Mouse (Mus musculus) hindbrain, embryonic 11.5 days (tissue): ENCODE results near the gene Ppp1r11. TPM values are rescaled to one million over a fixed set of nuclear protein-coding genes. Genes with fewer than 3 reads are reported as not detected.

Experiments
- ATAC-seq: fragments of 200-750 bp; cut with Nextera tagmentation; 2 replicates; pipeline ENCODE4 v1.8.0; 2017; ENCODE audit warnings: mild to moderate bottlenecking, moderate TSS enrichment, moderate library complexity; ENCODE audit not compliant: low FRiP score
- DNase-seq: peaks from one replicate; pipeline ENCODE4 v3.0.0-alpha.2; 2015; ENCODE audit warnings: low spot score
- H3K27ac ChIP-seq: fragments of 300-500 bp; sonication (generic); 2 replicates; pipeline ENCODE4 v1.5.1; 2014; ENCODE audit warnings: mild to moderate bottlenecking, low read depth, low read length
- H3K27me3 ChIP-seq: fragments of 300-500 bp; sonication (generic); 2 replicates; pipeline ENCODE4 v1.6.1; 2014; ENCODE audit warnings: mild to moderate bottlenecking, low read length, moderate library complexity, mixed read lengths; ENCODE audit not compliant: control insufficient read depth, insufficient read depth
- H3K36me3 ChIP-seq: fragments of 300-500 bp; sonication (generic); 2 replicates; pipeline ENCODE4 v1.6.1; 2014; ENCODE audit warnings: mild to moderate bottlenecking, low read length, moderate library complexity, mixed read lengths; ENCODE audit not compliant: control insufficient read depth, insufficient read depth
- H3K4me1 ChIP-seq: fragments of 300-500 bp; sonication (generic); replicated peaks from 2 replicates; pipeline ENCODE4 v1.6.1; 2014; ENCODE audit warnings: low read length, mixed read lengths; ENCODE audit not compliant: control insufficient read depth, insufficient read depth
- H3K4me2 ChIP-seq: fragments of 300-500 bp; sonication (generic); replicated peaks from 2 replicates; pipeline ENCODE4 v1.6.1; 2014; ENCODE audit warnings: mild to moderate bottlenecking, low read depth, low read length
- H3K4me3 ChIP-seq: fragments of 300-500 bp; sonication (generic); 2 replicates; pipeline ENCODE4 v1.5.1; 2014; ENCODE audit warnings: low read depth, low read length
- H3K9ac ChIP-seq: fragments of 300-500 bp; sonication (generic); 2 replicates; pipeline ENCODE4 v1.6.1; 2014; ENCODE audit warnings: low read depth, low read length
- H3K9me3 ChIP-seq: fragments of 300-500 bp; sonication (generic); 2 replicates; pipeline ENCODE4 v1.6.1; 2016; ENCODE audit warnings: low read length; ENCODE audit not compliant: control insufficient read depth
- WGBS: fragments of 180-500 bp; shearing (Covaris S2); extraction: QIAGEN DNeasy Blood & Tissue Kit; methylation state at CpG from one replicate; pipeline ENCODE4 v1.1.7; 2014; 5-methylcytosine and 5-hydroxymethylcytosine counted together
- polyA plus RNA-seq: library from polyadenylated mRNA; unstranded; fragments of >200 nt; fragmentation: Nextera tagmentation; extraction: Ambion mirVana; gene quantifications from 2 replicates; pipeline ENCODE4 v1.2.1, GENCODE M21; 2014

The Ppp1r11 gene
- polyA plus RNA-seq, 1 experiment from 2014 or later, result 161 TPM

GRCm38 (mm10) chr17:36949265-36949664, 2.3 kb downstream of the Ppp1r11 start:
- no peak for ATAC-seq
- no peaks in the 10 kb centered on the region for H3K36me3 ChIP-seq
- no peak for DNase-seq
- no peak overlapping the region for H3K27ac ChIP-seq
- H3K9me3 ChIP-seq, result no peaks in the 10 kb centered on the region
- 92% methylated on average over 8 of the region's 8 CpGs for WGBS
- H3K27me3 ChIP-seq, result peaks cover 12% of the 10 kb centered on the region
- H3K9ac ChIP-seq, result no peak overlapping the region
- H3K4me1 ChIP-seq, result no peaks in the 10 kb centered on the region
- H3K4me2 ChIP-seq, result no peak overlapping the region
- no peak overlapping the region for H3K4me3 ChIP-seq

GRCm38 (mm10) chr17:36948286-36948685, 3.3 kb downstream of the Ppp1r11 start:
- WGBS, result 86% methylated on average over 1 of the region's 1 CpGs
- no peaks in the 10 kb centered on the region for H3K9me3 ChIP-seq
- DNase-seq, result no peak

GRCm38 (mm10) chr17:36947051-36947819, 4.3 kb downstream of the Ppp1r11 start:
- Histone ChIP-seq H3K4me3 (peak overlapping the region; percentile 50), H3K36me3 (no peaks in the 10 kb centered on the region), H3K27me3 (peaks cover 30% of the 10 kb centered on the region), H3K9me3 (no peaks in the 10 kb centered on the region), H3K9ac (peak overlapping the region; percentile 82), H3K4me1 (peaks cover 3% of the 10 kb centered on the region; the same call in 1 of the 2 replicates), H3K27ac (peak overlapping the region; percentile 59), H3K4me2 (peak overlapping the region; percentile 92)
- WGBS, result under 1% methylated on average over 62 of the region's 62 CpGs
- DNase-seq (peak; percentile 79), ATAC-seq (peak; percentile 58)

More at GRCm38 (mm10) chr17:36948286-36948685, 3.3 kb downstream of the Ppp1r11 start:
- Histone ChIP-seq H3K4me3 (no peak overlapping the region), H3K36me3 (no peaks in the 10 kb centered on the region), H3K4me1 (no peaks in the 10 kb centered on the region; the same call in 1 of the 2 replicates), H3K27ac (no peak overlapping the region), H3K4me2 (no peak overlapping the region), H3K9ac (no peak overlapping the region), H3K27me3 (peaks cover 19% of the 10 kb centered on the region)
- ATAC-seq, result no peak

- ATAC-seq (no peak), DNase-seq (peak; percentile 30)
- Histone ChIP-seq H3K4me3 (no peak overlapping the region), H3K36me3 (no peaks in the 10 kb centered on the region), H3K4me2 (0 out of 2 replicates have a peak overlapping the region, but pooled peaks have one; percentile 4), H3K27me3 (peaks cover 37% of the 10 kb centered on the region), H3K27ac (no peak overlapping the region), H3K9me3 (no peaks in the 10 kb centered on the region), H3K9ac (no peak overlapping the region), H3K4me1 (peaks cover 3% of the 10 kb centered on the region; the same call in 1 of the 2 replicates)
- 29% methylated on average over 8 of the region's 9 CpGs for WGBS
Measured at GRCm38 (mm10) chr17:36944121-36944775, 7.3 kb downstream of the Ppp1r11 start.

- H3K36me3 ChIP-seq, result no peaks in the 10 kb centered on the region
- H3K27me3 ChIP-seq, result peaks cover 37% of the 10 kb centered on the region
- 24% methylated on average over 5 of the region's 5 CpGs for WGBS
- no peaks in the 10 kb centered on the region for H3K9me3 ChIP-seq
- H3K4me3 ChIP-seq, result no peak overlapping the region; the same call in 1 of the 2 replicates
- DNase-seq, result no peak
- H3K27ac ChIP-seq, result no peak overlapping the region
- H3K9ac ChIP-seq, result no peak overlapping the region
- no peak overlapping the region for H3K4me2 ChIP-seq
- no peak for ATAC-seq
- H3K4me1 ChIP-seq, result peaks cover 3% of the 10 kb centered on the region; the same call in 1 of the 2 replicates
Measured at GRCm38 (mm10) chr17:36943691-36944090, 7.8 kb downstream of the Ppp1r11 start.

GRCm38 (mm10) chr17:36942791-36943471, 8.6 kb downstream of the Ppp1r11 start, which contains the start of gene Rnf39:
Rnf39 (plus strand) TSS chr17:36942918.
- Histone ChIP-seq H3K4me3 (peak within 1 kb of the TSS; percentile 34), H3K27me3 (peaks cover 37% of the 10 kb centered on the region), H3K9me3 (no peaks in the 10 kb centered on the region), H3K36me3 (no peaks in the 10 kb centered on the region), H3K27ac (no peak within 1 kb of the TSS), H3K4me2 (peak within 1 kb of the TSS; percentile 55), H3K4me1 (peaks cover 3% of the 10 kb centered on the region; the same call in 1 of the 2 replicates), H3K9ac (0 out of 2 replicates have a peak within 1 kb of the TSS, but pooled peaks have one; percentile 47)
- DNase-seq (peak; percentile 34), ATAC-seq (no peak)
- 4% methylated on average over 55 of the region's 59 CpGs for WGBS

GRCm38 (mm10) chr17:36942391-36942790, 9.2 kb downstream of the Ppp1r11 start:
- ATAC-seq, result no peak
- no peak for DNase-seq
- 65% methylated on average over 10 of the region's 10 CpGs for WGBS
- H3K4me1 ChIP-seq, result peaks cover 3% of the 10 kb centered on the region; the same call in 1 of the 2 replicates
- H3K36me3 ChIP-seq, result no peaks in the 10 kb centered on the region
- H3K9ac ChIP-seq, result no peak overlapping the region
- H3K4me3 ChIP-seq, result no peak overlapping the region
- H3K9me3 ChIP-seq, result no peaks in the 10 kb centered on the region
- H3K27ac ChIP-seq, result no peak overlapping the region
- peaks cover 37% of the 10 kb centered on the region for H3K27me3 ChIP-seq
- H3K4me2 ChIP-seq, result no peak overlapping the region; the same call in 1 of the 2 replicates

- Histone ChIP-seq H3K36me3 (no peaks in the 10 kb centered on the region), H3K4me1 (peaks cover 3% of the 10 kb centered on the region; the same call in 1 of the 2 replicates), H3K4me2 (no peak overlapping the region), H3K27ac (no peak overlapping the region), H3K9ac (no peak overlapping the region), H3K27me3 (peaks cover 16% of the 10 kb centered on the region), H3K4me3 (no peak overlapping the region), H3K9me3 (no peaks in the 10 kb centered on the region)
- 90% methylated on average over 2 of the region's 2 CpGs for WGBS
- DNase-seq, result no peak
- ATAC-seq, result no peak
Measured at GRCm38 (mm10) chr17:36938056-36938455, 13.5 kb downstream of the Ppp1r11 start.
